Mouse (Mus musculus) kidney, embryonic 15.5 days (tissue): ENCODE results near the gene Acer2. TPM values are rescaled to one million over a fixed set of nuclear protein-coding genes. Genes with fewer than 3 reads are reported as not detected.

ENCODE experiments used
- ATAC-seq: fragments of 200-750 bp; cut with Nextera tagmentation; replicated peaks from 2 replicates; pipeline ENCODE4 v1.8.0; 2017; ENCODE audit warnings: moderate TSS enrichment; ENCODE audit not compliant: low FRiP score
- H3K27ac ChIP-seq: fragments of 300-500 bp; sonication (generic); 2 replicates; pipeline ENCODE4 v1.5.1; 2015; ENCODE audit warnings: mild to moderate bottlenecking, inconsistent platforms
- H3K27me3 ChIP-seq: fragments of 300-500 bp; sonication (generic); 2 replicates; pipeline ENCODE4 v1.6.1; 2015; ENCODE audit warnings: inconsistent platforms
- H3K36me3 ChIP-seq: fragments of 300-500 bp; sonication (generic); 2 replicates; pipeline ENCODE4 v1.6.1; 2015; ENCODE audit warnings: inconsistent platforms
- H3K4me1 ChIP-seq: fragments of 300-500 bp; sonication (generic); 2 replicates; pipeline ENCODE4 v1.6.1; 2015; ENCODE audit warnings: inconsistent platforms
- H3K4me2 ChIP-seq: fragments of 300-500 bp; sonication (generic); 2 replicates; pipeline ENCODE4 v1.6.1; 2015; ENCODE audit warnings: moderate library complexity, mild to moderate bottlenecking, inconsistent platforms
- H3K4me3 ChIP-seq: fragments of 300-500 bp; sonication (generic); replicated peaks from 2 replicates; pipeline ENCODE4 v1.5.1; 2015; ENCODE audit warnings: mild to moderate bottlenecking, inconsistent platforms
- H3K9ac ChIP-seq: fragments of 300-500 bp; sonication (generic); 2 replicates; pipeline ENCODE4 v1.6.1; 2015; ENCODE audit warnings: mild to moderate bottlenecking, inconsistent platforms
- H3K9me3 ChIP-seq: fragments of 300-500 bp; sonication (generic); replicated peaks from 2 replicates; pipeline ENCODE4 v1.6.1; 2016; ENCODE audit warnings: inconsistent platforms
- WGBS: fragments of 180-500 bp; shearing (Covaris S2); methylation state at CpG from one replicate; pipeline ENCODE4 v1.1.7; 2015; ENCODE audit warnings: mixed read lengths; 5-methylcytosine and 5-hydroxymethylcytosine counted together
- polyA plus RNA-seq: library from polyadenylated mRNA; unstranded; fragments of >200 nt; fragmentation: Nextera tagmentation; extraction: Ambion mirVana; gene quantifications from 2 replicates; pipeline ENCODE4 v1.2.1, GENCODE M21; 2015

Gene Acer2
- polyA plus RNA-seq, 1 experiment from 2014 or later = 37.9 TPM

GRCm38 (mm10) chr4:86898791-86899474 lies 24.7 kb downstream of the Acer2 start:
- H3K4me3 ChIP-seq = no peak overlapping the region
- no peaks in the 10 kb centered on the region for H3K9me3 ChIP-seq
- peak overlapping the region; percentile 3; the same call in 1 of the 2 replicates for H3K4me2 ChIP-seq
- H3K9ac ChIP-seq = no peak overlapping the region
- H3K27me3 ChIP-seq = no peaks in the 10 kb centered on the region
- no peaks in the 10 kb centered on the region for H3K36me3 ChIP-seq
- peak; percentile 81 for ATAC-seq
- H3K27ac ChIP-seq = peak overlapping the region; percentile 90
- 14% methylated on average over 14 of the region's 14 CpGs for WGBS
- H3K4me1 ChIP-seq = peaks cover 20% of the 10 kb centered on the region

- Histone ChIP-seq H3K36me3 (no peaks in the 10 kb centered on the region), H3K4me1 (peaks cover 22% of the 10 kb centered on the region), H3K4me3 (no peak overlapping the region), H3K9me3 (no peaks in the 10 kb centered on the region), H3K4me2 (no peak overlapping the region), H3K27me3 (no peaks in the 10 kb centered on the region), H3K9ac (no peak overlapping the region), H3K27ac (peak overlapping the region; percentile 58)
- 57% methylated on average over 6 of the region's 6 CpGs for WGBS
- no peak for ATAC-seq
These were observed 28.2 kb downstream of the Acer2 start for GRCm38 (mm10) chr4:86902351-86902750.

- H3K36me3 ChIP-seq = no peaks in the 10 kb centered on the region
- 44% methylated on average over 3 of the region's 3 CpGs for WGBS
- no peak for ATAC-seq
- no peak overlapping the region for H3K4me3 ChIP-seq
- H3K9me3 ChIP-seq = no peaks in the 10 kb centered on the region
- H3K4me1 ChIP-seq = peaks cover 12% of the 10 kb centered on the region
- no peak overlapping the region for H3K4me2 ChIP-seq
- H3K27ac ChIP-seq = no peak overlapping the region
- H3K9ac ChIP-seq = no peak overlapping the region
- H3K27me3 ChIP-seq = no peaks in the 10 kb centered on the region
These were observed 30.8 kb downstream of the Acer2 start for GRCm38 (mm10) chr4:86904969-86905368.

GRCm38 (mm10) chr4:86905869-86906268 lies 31.7 kb downstream of the Acer2 start:
- Histone ChIP-seq H3K4me1 (peaks cover 6% of the 10 kb centered on the region; the same call in 1 of the 2 replicates), H3K9me3 (no peaks in the 10 kb centered on the region), H3K36me3 (no peaks in the 10 kb centered on the region), H3K27ac (no peak overlapping the region), H3K9ac (no peak overlapping the region), H3K27me3 (no peaks in the 10 kb centered on the region), H3K4me3 (no peak overlapping the region), H3K4me2 (no peak overlapping the region)
- 68% methylated on average over 1 of the region's 1 CpGs for WGBS
- peak; percentile 52; the same call in 1 of the 2 replicates for ATAC-seq

- peaks cover 4% of the 10 kb centered on the region for H3K36me3 ChIP-seq
- H3K4me3 ChIP-seq = no peak overlapping the region
- peak; percentile 67 for ATAC-seq
- peaks cover 10% of the 10 kb centered on the region for H3K4me1 ChIP-seq
- 22% methylated on average over 18 of the region's 18 CpGs for WGBS
- H3K9ac ChIP-seq = no peak overlapping the region
- H3K4me2 ChIP-seq = peak overlapping the region; percentile 34
- no peaks in the 10 kb centered on the region for H3K27me3 ChIP-seq
- H3K27ac ChIP-seq = no peak overlapping the region
- H3K9me3 ChIP-seq = no peaks in the 10 kb centered on the region
These were observed 37.6 kb downstream of the Acer2 start for GRCm38 (mm10) chr4:86911576-86912341.

GRCm38 (mm10) chr4:86912757-86913156 lies 38.6 kb downstream of the Acer2 start:
- 85% methylated on average over 7 of the region's 7 CpGs for WGBS
- Histone ChIP-seq H3K27me3 (no peaks in the 10 kb centered on the region), H3K4me1 (peaks cover 10% of the 10 kb centered on the region), H3K36me3 (peaks cover 4% of the 10 kb centered on the region), H3K4me2 (no peak overlapping the region), H3K4me3 (no peak overlapping the region), H3K9ac (no peak overlapping the region), H3K27ac (no peak overlapping the region), H3K9me3 (no peaks in the 10 kb centered on the region)
- no peak for ATAC-seq

- Histone ChIP-seq H3K27me3 (no peaks in the 10 kb centered on the region), H3K36me3 (peaks cover 7% of the 10 kb centered on the region), H3K4me1 (peaks cover 10% of the 10 kb centered on the region), H3K27ac (no peak overlapping the region), H3K9me3 (no peaks in the 10 kb centered on the region), H3K4me3 (no peak overlapping the region), H3K4me2 (no peak overlapping the region), H3K9ac (no peak overlapping the region)
- WGBS = 69% methylated on average over 1 of the region's 1 CpGs
- ATAC-seq = no peak
These were observed 41.9 kb downstream of the Acer2 start for GRCm38 (mm10) chr4:86916062-86916461.

GRCm38 (mm10) chr4:86923476-86924055 lies 49.4 kb downstream of the Acer2 start:
- no peak overlapping the region for H3K4me3 ChIP-seq
- H3K4me1 ChIP-seq = 0 out of 2 replicates have a peak, but pooled peaks cover 3% of the 10 kb centered on the region
- H3K9ac ChIP-seq = no peak overlapping the region
- no peaks in the 10 kb centered on the region for H3K27me3 ChIP-seq
- H3K36me3 ChIP-seq = peaks cover 4% of the 10 kb centered on the region; the same call in 1 of the 2 replicates
- 80% methylated on average over 3 of the region's 3 CpGs for WGBS
- H3K9me3 ChIP-seq = no peaks in the 10 kb centered on the region
- H3K27ac ChIP-seq = no peak overlapping the region
- no peak overlapping the region for H3K4me2 ChIP-seq
- no peak for ATAC-seq

- no peak for ATAC-seq
- H3K4me2 ChIP-seq = no peak overlapping the region
- H3K36me3 ChIP-seq = peaks cover under 1% of the 10 kb centered on the region; the same call in 1 of the 2 replicates
- H3K4me1 ChIP-seq = 0 out of 2 replicates have a peak, but pooled peaks cover 3% of the 10 kb centered on the region
- WGBS = 5% methylated on average over 9 of the region's 9 CpGs
- H3K27ac ChIP-seq = no peak overlapping the region
- H3K4me3 ChIP-seq = no peak overlapping the region
- H3K27me3 ChIP-seq = no peaks in the 10 kb centered on the region
- no peaks in the 10 kb centered on the region for H3K9me3 ChIP-seq
- H3K9ac ChIP-seq = no peak overlapping the region
These were observed 50.7 kb downstream of the Acer2 start for GRCm38 (mm10) chr4:86924804-86925458.

- Histone ChIP-seq H3K36me3 (peaks cover under 1% of the 10 kb centered on the region; the same call in 1 of the 2 replicates), H3K9me3 (no peaks in the 10 kb centered on the region), H3K4me3 (no peak overlapping the region), H3K27ac (no peak overlapping the region), H3K9ac (no peak overlapping the region), H3K4me2 (no peak overlapping the region), H3K4me1 (peaks cover 11% of the 10 kb centered on the region; the same call in 1 of the 2 replicates), H3K27me3 (no peaks in the 10 kb centered on the region)
- WGBS = 90% methylated on average over 3 of the region's 3 CpGs
- no peak for ATAC-seq
These were observed 52.8 kb downstream of the Acer2 start for GRCm38 (mm10) chr4:86926997-86927396.

- Histone ChIP-seq H3K4me2 (peak overlapping the region; percentile 68), H3K9ac (no peak overlapping the region), H3K27me3 (no peaks in the 10 kb centered on the region), H3K27ac (no peak overlapping the region), H3K9me3 (no peaks in the 10 kb centered on the region), H3K36me3 (peaks cover 12% of the 10 kb centered on the region), H3K4me1 (peaks cover 7% of the 10 kb centered on the region; the same call in 1 of the 2 replicates), H3K4me3 (peak overlapping the region; percentile 58)
- 87% methylated on average over 7 of the region's 7 CpGs for WGBS
- 0 out of 2 replicates have a peak, but pooled peaks have one; percentile 12 for ATAC-seq
These were observed 56.0 kb downstream of the Acer2 start for GRCm38 (mm10) chr4:86930101-86930635.
